Mouse (Mus musculus) bone marrow, adult 2 months (tissue): Measurements from ENCODE around the gene Drd3.

Source experiments
- CTCF ChIP-seq: fragments of 200-500 bp; IDR thresholded peaks from 2 replicates; pipeline ENCODE4 v1.5.1; 2011; ENCODE audit warnings: low read length, control low read depth; ENCODE audit not compliant: control insufficient read depth, insufficient read depth
- POLR2A ChIP-seq: fragments of 200-500 bp; IDR thresholded peaks from 2 replicates; pipeline ENCODE4 v1.6.1; 2011; ENCODE audit warnings: low read depth, mild to moderate bottlenecking, control low read depth, low read length, borderline replicate concordance; ENCODE audit not compliant: control insufficient read depth

GRCm38 (mm10) chr16:43737933-43738332 is 15.9 kb upstream of the Drd3 start:
- TF ChIP-seq CTCF, result no peak
- TF ChIP-seq POLR2A, result no peak
